Mouse (Mus musculus) heart, postnatal 0 days (tissue): ENCODE measurements at regions not wholly inside any gene's neighbourhood (a gene's known extent, or its start where the extent isn't known, plus 50 kb on each side); places are given as distances from the start of the nearest gene placed in this dataset.
"Not testable (repeated sequence)": the region's sequence is repeated elsewhere in the genome, so short reads cannot be mapped to it uniquely, and the experiment has no call there.

Source experiments
- ATAC-seq: fragments of 200-750 bp; cut with Nextera tagmentation; 2 replicates; pipeline ENCODE4 v1.8.0; 2017; ENCODE audit warnings: low read depth, moderate number of reproducible peaks, moderate library complexity; ENCODE audit not compliant: insufficient read depth
- DNase-seq: peaks from one replicate; pipeline ENCODE4 v3.0.0-alpha.2; 2016; ENCODE audit warnings: low spot score
- H3K27ac ChIP-seq: fragments of 300-500 bp; sonication (generic); 2 replicates; pipeline ENCODE4 v1.5.1; 2014; ENCODE audit warnings: low read depth, mild to moderate bottlenecking
- H3K27me3 ChIP-seq: fragments of 300-500 bp; sonication (generic); 2 replicates; pipeline ENCODE4 v1.6.1; 2014; ENCODE audit warnings: low read length, mixed read lengths; ENCODE audit not compliant: control insufficient read depth, insufficient read depth
- H3K36me3 ChIP-seq: fragments of 300-500 bp; sonication (generic); replicated peaks from 2 replicates; pipeline ENCODE4 v1.6.1; 2014; ENCODE audit warnings: low read length, mixed read lengths; ENCODE audit not compliant: control insufficient read depth, insufficient read depth
- H3K4me1 ChIP-seq: fragments of 300-500 bp; sonication (generic); 2 replicates; pipeline ENCODE4 v1.6.1; 2014; ENCODE audit warnings: antibody characterized with exemption; ENCODE audit not compliant: control insufficient read depth, insufficient read depth
- H3K4me2 ChIP-seq: fragments of 300-500 bp; sonication (generic); 2 replicates; pipeline ENCODE4 v1.6.1; 2014; ENCODE audit warnings: low read depth, mild to moderate bottlenecking, low read length, moderate library complexity
- H3K4me3 ChIP-seq: fragments of 300-500 bp; sonication (generic); 2 replicates; pipeline ENCODE4 v1.5.1; 2014; ENCODE audit warnings: low read depth, low read length
- H3K9ac ChIP-seq: fragments of 300-500 bp; sonication (generic); replicated peaks from 2 replicates; pipeline ENCODE4 v1.6.1; 2014; ENCODE audit warnings: low read depth, low read length, mixed read lengths
- H3K9me3 ChIP-seq: fragments of 300-500 bp; sonication (generic); replicated peaks from 2 replicates; pipeline ENCODE4 v1.6.1; 2016; ENCODE audit warnings: low read length; ENCODE audit not compliant: control insufficient read depth
- CTCF ChIP-seq: IDR thresholded peaks from 2 replicates; pipeline ENCODE4 v1.5.1; 2016; ENCODE audit warnings: antibody characterized with exemption, control low read depth, low read depth
- EP300 ChIP-seq: IDR thresholded peaks from 2 replicates; pipeline ENCODE4 v1.6.1; 2016; ENCODE audit warnings: antibody characterized with exemption, low read depth
- WGBS: fragments of 180-500 bp; shearing (Covaris S2); extraction: QIAGEN DNeasy Blood & Tissue Kit; methylation state at CpG from one replicate; pipeline ENCODE4 v1.1.7; 2014; 5-methylcytosine and 5-hydroxymethylcytosine counted together

GRCm38 (mm10) chr6:70517932-70518331, 274.1 kb downstream of the Rpia start:
- Histone ChIP-seq H3K36me3 (no peaks in the 10 kb centered on the region), H3K4me3 (no peak overlapping the region), H3K9me3 (0 out of 2 replicates have a peak, but pooled peaks cover 4% of the 10 kb centered on the region), H3K4me2 (no peak overlapping the region), H3K4me1 (no peaks in the 10 kb centered on the region), H3K27me3 (no peaks in the 10 kb centered on the region), H3K9ac (no peak overlapping the region), H3K27ac (no peak overlapping the region)
- TF ChIP-seq CTCF (no peak), EP300 (no peak)
- ATAC-seq, result no peak
- no peak for DNase-seq

GRCm38 (mm10) chr6:70468623-70469479, 323.2 kb downstream of the Rpia start:
- H3K4me2 ChIP-seq, result no peak overlapping the region
- no peak for ATAC-seq
- no peak overlapping the region for H3K27ac ChIP-seq
- no peak overlapping the region for H3K4me3 ChIP-seq
- 46% methylated on average over 1 of the region's 1 CpGs for WGBS
- H3K27me3 ChIP-seq, result no peaks in the 10 kb centered on the region
- no peak overlapping the region for H3K9ac ChIP-seq
- H3K4me1 ChIP-seq, result no peaks in the 10 kb centered on the region
- no peak for DNase-seq
- no peaks in the 10 kb centered on the region for H3K36me3 ChIP-seq
- TF ChIP-seq CTCF (peak; percentile 31), EP300 (no peak)
- no peaks in the 10 kb centered on the region for H3K9me3 ChIP-seq

GRCm38 (mm10) chr6:70457279-70457678, 334.8 kb downstream of the Rpia start:
- TF ChIP-seq EP300 (no peak), CTCF (no peak)
- Histone ChIP-seq H3K36me3 (no peaks in the 10 kb centered on the region), H3K9ac (no peak overlapping the region), H3K4me2 (no peak overlapping the region), H3K27me3 (no peaks in the 10 kb centered on the region), H3K27ac (no peak overlapping the region), H3K9me3 (no peaks in the 10 kb centered on the region), H3K4me3 (no peak overlapping the region), H3K4me1 (no peaks in the 10 kb centered on the region)
- ATAC-seq (no peak), DNase-seq (no peak)
- WGBS, result 80% methylated on average over 3 of the region's 3 CpGs

- ATAC-seq, H3K4me1 ChIP-seq, H3K27me3 ChIP-seq, H3K36me3 ChIP-seq, H3K9me3 ChIP-seq, H3K4me2 ChIP-seq, H3K9ac ChIP-seq, DNase-seq, H3K4me3 ChIP-seq, H3K27ac ChIP-seq: not testable (repeated sequence)
- WGBS, result 82% methylated on average over 2 of the region's 2 CpGs
Measured at GRCm38 (mm10) chr6:70434739-70435138, 357.3 kb downstream of the Rpia start.

- H3K9me3 ChIP-seq, H3K27ac ChIP-seq, H3K4me1 ChIP-seq, H3K27me3 ChIP-seq, ATAC-seq, H3K9ac ChIP-seq, H3K4me2 ChIP-seq, DNase-seq, H3K36me3 ChIP-seq, H3K4me3 ChIP-seq: not testable (repeated sequence)
- whole genome bisulfite sequencing, result 80% methylated on average over 3 of the region's 3 CpGs
Measured at GRCm38 (mm10) chr6:70406290-70406689, 385.7 kb downstream of the Rpia start.

GRCm38 (mm10) chr6:70389850-70390249, 402.2 kb downstream of the Rpia start:
- not testable (repeated sequence) for DNase-seq, H3K27ac ChIP-seq, H3K4me2 ChIP-seq, H3K4me1 ChIP-seq, H3K4me3 ChIP-seq, H3K9me3 ChIP-seq, H3K27me3 ChIP-seq, H3K9ac ChIP-seq, H3K36me3 ChIP-seq, ATAC-seq

GRCm38 (mm10) chr6:70386396-70386795, 405.6 kb downstream of the Rpia start:
- H3K4me3 ChIP-seq, DNase-seq, H3K36me3 ChIP-seq, H3K27me3 ChIP-seq, H3K27ac ChIP-seq, H3K4me2 ChIP-seq, H3K9ac ChIP-seq, ATAC-seq, H3K4me1 ChIP-seq, H3K9me3 ChIP-seq: not testable (repeated sequence)
- whole genome bisulfite sequencing, result no CpG with 5 or more reads among the region's 1 CpGs

GRCm38 (mm10) chr6:70379339-70379738, 412.7 kb downstream of the Rpia start:
- H3K4me2 ChIP-seq, H3K27ac ChIP-seq, H3K9me3 ChIP-seq, H3K4me3 ChIP-seq, H3K36me3 ChIP-seq, ATAC-seq, H3K9ac ChIP-seq, H3K4me1 ChIP-seq, H3K27me3 ChIP-seq, DNase-seq: not testable (repeated sequence)
- WGBS, result 84% methylated on average over 2 of the region's 2 CpGs
